ENCODE assay signal across 20 mouse cellular contexts in genomic region chr4:94995862-94996261, GRCm38 (mm10).
"Had no signal": no experiment of that assay in that cellular context is flagged by ENCODE, and none has a peak within 500 bp of the region (broad histone marks: within the 10 kb centered on the region; RNA-seq: fewer than 3 reads in every experiment).

No protein-coding gene starts in this region.

- DNase-seq: liver, embryonic 13.5 days; liver, postnatal 0 days; lung, adult 2 months; lung, postnatal 14 days; lung, postnatal 4 days; midbrain, embryonic 14.5 days; retina, postnatal 1 day; right cerebral cortex, postnatal 25 days; right cerebral cortex, postnatal 4 days; spleen, adult 18-20 months; thymus, adult 2 months; thymus, postnatal 25 days had no signal

- H3K27ac ChIP-seq: liver, embryonic 13.5 days; liver, embryonic 15.5 days; lung, embryonic 15.5 days; midbrain, embryonic 10.5 days; midbrain, embryonic 12.5 days; neural tube, embryonic 13.5 days; neural tube, embryonic 15.5 days had no signal

- H3K4me2 ChIP-seq: liver, embryonic 13.5 days; liver, embryonic 15.5 days; lung, embryonic 15.5 days; midbrain, embryonic 12.5 days; neural tube, embryonic 13.5 days; neural tube, embryonic 15.5 days had no signal

- H3K27me3 ChIP-seq: liver, embryonic 13.5 days; liver, embryonic 15.5 days; lung, embryonic 15.5 days; midbrain, embryonic 12.5 days; neural tube, embryonic 13.5 days; neural tube, embryonic 15.5 days had no signal

- H3K4me3 ChIP-seq: liver, embryonic 13.5 days; liver, embryonic 15.5 days; lung, embryonic 15.5 days; midbrain, embryonic 10.5 days; midbrain, embryonic 12.5 days; myocyte; neural tube, embryonic 13.5 days; neural tube, embryonic 15.5 days had no signal

- H3K4me1 ChIP-seq: liver, embryonic 13.5 days; liver, embryonic 15.5 days; lung, embryonic 15.5 days; midbrain, embryonic 12.5 days; neural tube, embryonic 13.5 days; neural tube, embryonic 15.5 days had no signal

- H3K9me3 ChIP-seq: liver, embryonic 13.5 days; liver, embryonic 15.5 days; lung, embryonic 15.5 days; midbrain, embryonic 10.5 days; midbrain, embryonic 12.5 days; neural tube, embryonic 13.5 days; neural tube, embryonic 15.5 days had no signal

- ATAC-seq: liver, postnatal 0 days; lung, postnatal 0 days had no signal

- H3K9ac ChIP-seq: liver, embryonic 13.5 days; liver, embryonic 15.5 days; liver, postnatal 0 days; lung, embryonic 15.5 days; midbrain, embryonic 12.5 days; neural tube, embryonic 13.5 days; neural tube, embryonic 15.5 days had no signal

- H3K36me3 ChIP-seq: liver, embryonic 13.5 days; liver, embryonic 15.5 days; lung, embryonic 15.5 days; midbrain, embryonic 10.5 days; midbrain, embryonic 12.5 days; neural tube, embryonic 13.5 days; neural tube, embryonic 15.5 days had no signal
